Mouse (Mus musculus): ENCODE data around the gene Aldh18a1. TPM values are rescaled to one million over a fixed set of nuclear protein-coding genes. Genes with fewer than 3 reads are reported as not detected.

Gene Aldh18a1
- 39.1 and 46.3 TPM in 2 replicates for polyA plus RNA-seq (2011; ENCODE audit: insufficient read depth, insufficient read length, low read depth, missing spikeins)

DNA sequence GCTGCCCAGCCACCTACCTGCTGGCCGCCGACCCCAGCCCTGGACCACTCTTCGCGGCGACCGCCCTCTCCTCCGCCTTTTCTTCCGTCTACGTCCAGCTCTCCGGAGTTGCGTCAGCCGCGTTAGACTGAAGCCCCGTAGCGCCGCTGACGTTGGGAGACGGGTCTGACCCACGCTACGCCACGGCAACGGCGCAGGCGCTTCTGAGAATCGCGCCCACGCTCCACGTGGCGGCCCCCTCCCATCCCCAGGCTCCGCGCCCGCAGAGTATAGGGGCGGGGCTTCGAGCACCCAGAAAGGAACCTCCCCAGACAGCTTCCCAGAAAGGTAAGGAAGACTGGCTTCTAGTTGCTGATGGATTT lies at the start of gene Aldh18a1:
Gene Aldh18a1, minus strand, starts transcription at position 171 of the 362 bp plus-strand sequence.
- Histone ChIP-seq H3K36me3 (ENCODE audit: control insufficient read depth, insufficient read depth, low read length, poor library complexity, severe bottlenecking) (peaks cover 7% of the 10 kb centered on the region), H3K27ac (ENCODE audit: insufficient read depth, low read length) (no peak within 1 kb of the TSS), H3K27me3 (ENCODE audit: control insufficient read depth, insufficient read depth, low read length, poor library complexity, severe bottlenecking) (no peaks in the 10 kb centered on the region), H3K9me3 (replicated peaks; ENCODE audit: control insufficient read depth, insufficient read depth, low read length, poor library complexity, severe bottlenecking) (no peaks in the 10 kb centered on the region), H3K9ac (ENCODE audit: low read depth, poor library complexity, severe bottlenecking) (peak within 1 kb of the TSS; percentile 86), H3K4me3 (ENCODE audit: low read depth, low read length) (peak within 1 kb of the TSS; percentile 92), H3K4me1 (ENCODE audit: control insufficient read depth, insufficient read depth, low read length) (no peaks in the 10 kb centered on the region)
- TF ChIP-seq EP300 (IDR thresholded peaks at IDR 0.05; ENCODE audit: insufficient read depth, low read depth, low read length) (no peak), CTCF (IDR thresholded peaks at IDR 0.05; ENCODE audit: low read depth, low read length) (no peak), POLR2A (IDR thresholded peaks at IDR 0.05; ENCODE audit: insufficient read depth, low read length) (no peak)

GRCm38 (mm10) chr19:40637601-40638000 lies 49.3 kb upstream of the Aldh18a1 start:
- H3K36me3 ChIP-seq (ENCODE audit: control insufficient read depth, insufficient read depth, low read length, poor library complexity, severe bottlenecking) = no peaks in the 10 kb centered on the region
- no peaks in the 10 kb centered on the region for H3K4me1 ChIP-seq (ENCODE audit: control insufficient read depth, insufficient read depth, low read length)
- no peak overlapping the region for H3K9ac ChIP-seq (ENCODE audit: low read depth, poor library complexity, severe bottlenecking)
- no peaks in the 10 kb centered on the region for H3K27me3 ChIP-seq (ENCODE audit: control insufficient read depth, insufficient read depth, low read length, poor library complexity, severe bottlenecking)
- no peak overlapping the region for H3K4me3 ChIP-seq (ENCODE audit: low read depth, low read length)
- no peaks in the 10 kb centered on the region for H3K9me3 ChIP-seq (replicated peaks; ENCODE audit: control insufficient read depth, insufficient read depth, low read length, poor library complexity, severe bottlenecking)
- no peak overlapping the region for H3K27ac ChIP-seq (ENCODE audit: insufficient read depth, low read length)
- TF ChIP-seq CTCF (IDR thresholded peaks at IDR 0.05; ENCODE audit: low read depth, low read length) (no peak), POLR2A (IDR thresholded peaks at IDR 0.05; ENCODE audit: insufficient read depth, low read length) (no peak), EP300 (IDR thresholded peaks at IDR 0.05; ENCODE audit: insufficient read depth, low read depth, low read length) (no peak)

GRCm38 (mm10) chr19:40637091-40637490 lies 48.8 kb upstream of the Aldh18a1 start:
- Histone ChIP-seq H3K9me3 (replicated peaks; ENCODE audit: control insufficient read depth, insufficient read depth, low read length, poor library complexity, severe bottlenecking) (no peaks in the 10 kb centered on the region), H3K27ac (ENCODE audit: insufficient read depth, low read length) (no peak overlapping the region), H3K36me3 (ENCODE audit: control insufficient read depth, insufficient read depth, low read length, poor library complexity, severe bottlenecking) (no peaks in the 10 kb centered on the region), H3K4me1 (ENCODE audit: control insufficient read depth, insufficient read depth, low read length) (no peaks in the 10 kb centered on the region), H3K4me3 (ENCODE audit: low read depth, low read length) (no peak overlapping the region), H3K9ac (ENCODE audit: low read depth, poor library complexity, severe bottlenecking) (no peak overlapping the region), H3K27me3 (ENCODE audit: control insufficient read depth, insufficient read depth, low read length, poor library complexity, severe bottlenecking) (no peaks in the 10 kb centered on the region)
- no peak for TF ChIP-seq POLR2A (IDR thresholded peaks at IDR 0.05; ENCODE audit: insufficient read depth, low read length)

- H3K9me3 ChIP-seq (replicated peaks; ENCODE audit: control insufficient read depth, insufficient read depth, low read length, poor library complexity, severe bottlenecking) = no peaks in the 10 kb centered on the region
- H3K4me1 ChIP-seq (ENCODE audit: control insufficient read depth, insufficient read depth, low read length) = no peaks in the 10 kb centered on the region
- no peaks in the 10 kb centered on the region; the same call in 1 of the 2 replicates for H3K27me3 ChIP-seq (ENCODE audit: control insufficient read depth, insufficient read depth, low read length, poor library complexity, severe bottlenecking)
- no peaks in the 10 kb centered on the region for H3K36me3 ChIP-seq (ENCODE audit: control insufficient read depth, insufficient read depth, low read length, poor library complexity, severe bottlenecking)
- TF ChIP-seq EP300 (IDR thresholded peaks at IDR 0.05; ENCODE audit: insufficient read depth, low read depth, low read length) (no peak), POLR2A (IDR thresholded peaks at IDR 0.05; ENCODE audit: insufficient read depth, low read length) (no peak), CTCF (IDR thresholded peaks at IDR 0.05; ENCODE audit: low read depth, low read length) (no peak)
- H3K4me3 ChIP-seq (ENCODE audit: low read depth, low read length) = no peak overlapping the region
- H3K9ac ChIP-seq (ENCODE audit: low read depth, poor library complexity, severe bottlenecking) = no peak overlapping the region
- H3K27ac ChIP-seq (ENCODE audit: insufficient read depth, low read length) = no peak overlapping the region
Measured at GRCm38 (mm10) chr19:40633144-40633543, 44.9 kb upstream of the Aldh18a1 start.

GRCm38 (mm10) chr19:40632668-40633067 lies 44.4 kb upstream of the Aldh18a1 start:
- Histone ChIP-seq H3K4me3 (ENCODE audit: low read depth, low read length) (no peak overlapping the region), H3K27ac (ENCODE audit: insufficient read depth, low read length) (no peak overlapping the region), H3K4me1 (ENCODE audit: control insufficient read depth, insufficient read depth, low read length) (no peaks in the 10 kb centered on the region), H3K9me3 (replicated peaks; ENCODE audit: control insufficient read depth, insufficient read depth, low read length, poor library complexity, severe bottlenecking) (no peaks in the 10 kb centered on the region), H3K27me3 (ENCODE audit: control insufficient read depth, insufficient read depth, low read length, poor library complexity, severe bottlenecking) (no peaks in the 10 kb centered on the region; the same call in 1 of the 2 replicates), H3K36me3 (ENCODE audit: control insufficient read depth, insufficient read depth, low read length, poor library complexity, severe bottlenecking) (no peaks in the 10 kb centered on the region), H3K9ac (ENCODE audit: low read depth, poor library complexity, severe bottlenecking) (no peak overlapping the region)
- no peak for TF ChIP-seq POLR2A (IDR thresholded peaks at IDR 0.05; ENCODE audit: insufficient read depth, low read length)
- TF ChIP-seq CTCF (IDR thresholded peaks at IDR 0.05; ENCODE audit: low read depth, low read length) = no peak
- no peak for TF ChIP-seq EP300 (IDR thresholded peaks at IDR 0.05; ENCODE audit: insufficient read depth, low read depth, low read length)

DNA sequence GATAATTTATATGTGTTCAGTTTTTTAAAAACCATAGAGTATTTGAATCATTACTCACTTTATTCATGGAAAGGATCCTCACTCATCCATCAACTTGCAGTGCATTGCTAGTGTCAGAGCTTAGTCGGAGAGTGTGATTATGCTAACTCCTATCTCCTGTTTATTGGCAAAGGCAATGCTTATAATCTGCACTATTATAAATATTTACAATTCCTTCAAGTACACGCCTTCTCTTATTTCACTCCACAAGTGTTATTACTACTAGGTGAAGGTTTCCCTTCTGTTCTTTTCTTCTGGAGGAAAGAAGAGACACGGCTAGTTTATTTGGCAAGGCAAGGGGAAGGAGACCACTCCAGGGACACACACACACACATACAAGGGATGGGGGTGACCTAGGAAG lies 43.9 kb upstream of the Aldh18a1 start:
- no peaks in the 10 kb centered on the region; the same call in 1 of the 2 replicates for H3K27me3 ChIP-seq (ENCODE audit: control insufficient read depth, insufficient read depth, low read length, poor library complexity, severe bottlenecking)
- no peak overlapping the region for H3K9ac ChIP-seq (ENCODE audit: low read depth, poor library complexity, severe bottlenecking)
- H3K36me3 ChIP-seq (ENCODE audit: control insufficient read depth, insufficient read depth, low read length, poor library complexity, severe bottlenecking) = no peaks in the 10 kb centered on the region
- H3K4me3 ChIP-seq (ENCODE audit: low read depth, low read length) = no peak overlapping the region
- TF ChIP-seq CTCF (IDR thresholded peaks at IDR 0.05; ENCODE audit: low read depth, low read length) (no peak), EP300 (IDR thresholded peaks at IDR 0.05; ENCODE audit: insufficient read depth, low read depth, low read length) (no peak), POLR2A (IDR thresholded peaks at IDR 0.05; ENCODE audit: insufficient read depth, low read length) (no peak)
- no peaks in the 10 kb centered on the region for H3K9me3 ChIP-seq (replicated peaks; ENCODE audit: control insufficient read depth, insufficient read depth, low read length, poor library complexity, severe bottlenecking)
- H3K4me1 ChIP-seq (ENCODE audit: control insufficient read depth, insufficient read depth, low read length) = no peaks in the 10 kb centered on the region
- H3K27ac ChIP-seq (ENCODE audit: insufficient read depth, low read length) = no peak overlapping the region

Data from ES-Bruce4 (cell line).